Mouse (Mus musculus) adrenal gland, postnatal 14 days (tissue): ENCODE measurements around the gene Zfp212. TPM values are rescaled to one million over a fixed set of nuclear protein-coding genes. Genes with fewer than 3 reads are reported as not detected.

Source experiments
- DNase-seq: peaks from one replicate; pipeline ENCODE4 v3.0.0; 2021; ENCODE audit warnings: mixed read lengths
- long read RNA-seq, 2 experiments: library from polyadenylated mRNA; stranded (forward); transcript quantifications; one replicate each; pipeline ENCODE4 v2.0.0; 2021
- total RNA-seq: library from RNA; stranded (reverse); gene quantifications from 2 replicates; pipeline ENCODE4 v1.2.3, GENCODE M21; 2021

Zfp212 gene
- 14.7 and 15.8 TPM in 2 replicates for total RNA-seq
- long read RNA-seq, experiment 1, transcript Zfp212-201 (5 exons, 2,801 nt) = major isoform, 30 of 40 reads
- long read RNA-seq, experiment 1, partial matches to known transcripts = 7 of 40 reads
- long read RNA-seq, experiment 1, other reads (novel, unspliced or antisense) = 3 of 40 reads
- long read RNA-seq, experiment 2, transcript Zfp212-201 (5 exons, 2,801 nt) = major isoform, 18 of 27 reads
- long read RNA-seq, experiment 2, partial matches to known transcripts = 1 of 27 reads
- long read RNA-seq, experiment 2, other reads (novel, unspliced or antisense) = 8 of 27 reads

GRCm38 (mm10) chr6:47920447-47921340, at the start of gene Zfp212:
Zfp212 (plus strand) TSS chr6:47920476.
- peak; percentile 94 for DNase-seq

- no peak for DNase-seq
These were observed 48.0 kb upstream of the Zfp212 start for GRCm38 (mm10) chr6:47872266-47872665.

- DNase-seq = no peak
These were observed 43.2 kb upstream of the Zfp212 start, which contains the start of gene Zfp282 for GRCm38 (mm10) chr6:47877058-47877457. Zfp282 (plus strand) TSS chr6:47877204.

GRCm38 (mm10) chr6:47877461-47878132, 42.7 kb upstream of the Zfp212 start:
- peak; percentile 96 for DNase-seq

GRCm38 (mm10) chr6:47878133-47878514, 42.2 kb upstream of the Zfp212 start:
- DNase-seq = no peak

- DNase-seq = no peak
These were observed 41.7 kb upstream of the Zfp212 start for GRCm38 (mm10) chr6:47878593-47878992.

- no peak for DNase-seq
These were observed 41.1 kb upstream of the Zfp212 start for GRCm38 (mm10) chr6:47879049-47879716.

GRCm38 (mm10) chr6:47880166-47880565, 40.1 kb upstream of the Zfp212 start:
- DNase-seq = no peak

GRCm38 (mm10) chr6:47888812-47889383, 31.4 kb upstream of the Zfp212 start:
- DNase-seq = no peak

GRCm38 (mm10) chr6:47899416-47899815, 20.9 kb upstream of the Zfp212 start:
- peak; percentile 69 for DNase-seq

- no peak for DNase-seq
These were observed 16.7 kb upstream of the Zfp212 start for GRCm38 (mm10) chr6:47903587-47903986.

- no peak for DNase-seq
These were observed 15.9 kb upstream of the Zfp212 start for GRCm38 (mm10) chr6:47904361-47904760.

- no peak for DNase-seq
These were observed 15.2 kb upstream of the Zfp212 start for GRCm38 (mm10) chr6:47904917-47905695.

- DNase-seq = no peak
These were observed 13.9 kb upstream of the Zfp212 start for GRCm38 (mm10) chr6:47906326-47906725.

GRCm38 (mm10) chr6:47909007-47909406, 11.3 kb upstream of the Zfp212 start:
- DNase-seq = no peak

GRCm38 (mm10) chr6:47911650-47912049, 8.6 kb upstream of the Zfp212 start:
- no peak for DNase-seq

GRCm38 (mm10) chr6:47912991-47913390, 7.3 kb upstream of the Zfp212 start:
- DNase-seq = no peak

- no peak for DNase-seq
These were observed 3.2 kb upstream of the Zfp212 start for GRCm38 (mm10) chr6:47917051-47917450.

GRCm38 (mm10) chr6:47918768-47919274, 1.5 kb upstream of the Zfp212 start:
- DNase-seq = no peak

GRCm38 (mm10) chr6:47919646-47920446, 430 bp upstream of the Zfp212 start:
- DNase-seq = no peak
